Mouse (Mus musculus): ENCODE measurements at regions not wholly inside any gene's neighbourhood (a gene's known extent, or its start where the extent isn't known, plus 50 kb on each side); places are given as distances from the start of the nearest gene placed in this dataset.

DNA sequence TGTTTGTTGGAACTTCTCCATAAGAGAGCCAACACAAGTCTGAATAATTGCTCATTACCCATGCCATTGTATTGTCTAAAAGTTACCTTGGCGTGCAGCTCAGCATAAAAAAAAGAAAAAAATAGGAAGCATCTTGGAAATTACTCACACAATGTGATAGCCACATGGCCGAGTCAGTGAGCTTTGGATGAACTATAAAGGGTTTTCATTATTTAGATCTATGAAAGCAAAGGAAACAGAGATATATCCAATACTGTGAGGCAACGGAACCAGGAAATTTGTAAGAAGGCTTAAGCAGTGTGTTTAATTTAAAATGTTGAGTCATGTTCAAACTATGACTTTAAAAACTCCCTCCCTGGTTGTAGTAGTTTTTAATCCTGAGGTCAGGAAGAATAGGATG lies 446.7 kb upstream of the Dph6 start:
- DNase-seq (ENCODE audit: low spot score in 2 of 2): no peak

- no peak for DNase-seq (ENCODE audit: low spot score in 2 of 2)
Measured at GRCm38 (mm10) chr2:115119429-115120205, 461.9 kb upstream of the BC052040 start.

DNA sequence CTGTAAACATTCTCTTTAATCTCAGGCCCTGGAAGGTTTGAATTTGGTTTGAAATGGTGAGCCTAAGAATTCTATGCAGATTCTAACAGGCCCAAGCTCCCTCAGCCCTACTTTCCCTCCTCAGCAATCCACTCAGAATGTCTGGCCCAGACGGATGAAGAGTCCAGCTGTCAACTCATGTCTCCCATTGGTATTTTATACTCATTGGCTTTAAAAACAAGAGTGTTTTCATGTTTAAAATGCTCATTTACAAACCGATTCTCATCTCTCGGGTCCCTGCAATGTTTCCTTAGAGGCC lies 461.4 kb upstream of the BC052040 start:
- no peak for DNase-seq (ENCODE audit: low spot score in 2 of 2)

- DNase-seq (ENCODE audit: low spot score in 2 of 2): no peak
Measured at GRCm38 (mm10) chr2:115126625-115127369, 454.7 kb upstream of the BC052040 start.

GRCm38 (mm10) chr2:115131746-115132145 lies 449.8 kb upstream of the BC052040 start:
- DNase-seq (ENCODE audit: low spot score in 2 of 2): no peak

- no peak for DNase-seq (ENCODE audit: low spot score in 2 of 2)
Measured at GRCm38 (mm10) chr2:115132165-115132592, 449.3 kb upstream of the BC052040 start.

DNA sequence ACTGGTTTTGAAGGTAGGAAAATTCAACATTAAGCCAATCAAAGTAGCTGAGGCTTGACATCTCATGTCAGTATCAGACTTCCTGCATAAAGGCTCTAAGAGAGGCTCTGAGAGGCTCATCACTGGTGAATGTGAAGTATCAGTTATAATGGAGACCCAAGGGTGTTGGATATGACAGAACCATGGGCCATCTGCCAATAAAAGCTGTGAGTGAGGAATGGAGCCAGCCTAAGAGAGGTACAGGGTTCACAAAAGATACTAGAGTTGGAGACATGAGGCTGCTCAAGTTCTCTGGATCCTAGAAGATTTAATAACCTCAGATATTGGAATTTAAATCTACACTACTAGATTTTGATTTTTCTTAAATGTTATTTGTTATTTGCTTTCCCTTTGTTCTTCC lies 440.1 kb upstream of the BC052040 start:
- DNase-seq (ENCODE audit: low spot score in 2 of 2): no peak

- no peak for DNase-seq (ENCODE audit: low spot score in 2 of 2)
Measured at GRCm38 (mm10) chr2:115172111-115172510, 409.4 kb upstream of the BC052040 start.

DNA sequence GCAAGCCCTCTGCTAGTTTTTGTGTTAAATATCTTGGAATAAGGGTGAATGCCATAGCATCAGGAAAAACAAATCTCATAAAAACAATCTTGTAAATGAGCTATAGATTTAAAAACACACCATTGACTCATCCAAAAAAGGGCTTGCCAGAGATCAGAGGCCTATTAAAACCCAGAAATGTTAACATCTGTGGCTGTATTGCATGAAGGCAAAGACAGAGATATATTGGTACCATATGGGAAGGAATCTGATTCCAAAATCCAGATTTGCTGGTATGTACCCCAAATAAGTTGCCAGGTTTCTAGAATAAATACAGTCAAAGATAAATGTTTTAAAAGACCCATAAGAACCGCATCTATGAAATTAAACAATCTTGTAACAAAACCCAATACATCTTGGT lies 404.4 kb upstream of the BC052040 start:
- DNase-seq (ENCODE audit: low spot score in 2 of 2): no peak

DNA sequence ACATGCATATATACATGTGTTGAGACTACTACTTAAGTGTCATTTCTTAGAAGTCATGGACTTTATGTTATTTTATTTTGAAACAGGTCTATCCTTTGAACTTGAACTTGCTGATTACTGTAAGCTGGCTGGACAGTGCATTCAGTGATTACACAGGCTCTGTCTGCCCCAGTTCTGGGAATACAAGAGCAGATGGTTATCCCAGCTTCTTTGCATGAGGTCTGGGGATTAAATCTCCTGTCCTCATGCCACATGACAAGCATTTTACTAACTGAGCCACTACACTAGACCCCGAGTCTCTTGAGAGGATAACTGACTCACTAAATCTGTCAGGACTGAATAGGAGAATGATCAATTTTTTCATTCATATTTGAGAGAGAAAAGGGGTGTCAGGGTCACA lies 403.6 kb upstream of the BC052040 start:
- DNase-seq (ENCODE audit: low spot score in 2 of 2): no peak

GRCm38 (mm10) chr2:115211191-115211590 lies 370.3 kb upstream of the BC052040 start:
- no peak for DNase-seq (ENCODE audit: low spot score in 2 of 2)

DNA sequence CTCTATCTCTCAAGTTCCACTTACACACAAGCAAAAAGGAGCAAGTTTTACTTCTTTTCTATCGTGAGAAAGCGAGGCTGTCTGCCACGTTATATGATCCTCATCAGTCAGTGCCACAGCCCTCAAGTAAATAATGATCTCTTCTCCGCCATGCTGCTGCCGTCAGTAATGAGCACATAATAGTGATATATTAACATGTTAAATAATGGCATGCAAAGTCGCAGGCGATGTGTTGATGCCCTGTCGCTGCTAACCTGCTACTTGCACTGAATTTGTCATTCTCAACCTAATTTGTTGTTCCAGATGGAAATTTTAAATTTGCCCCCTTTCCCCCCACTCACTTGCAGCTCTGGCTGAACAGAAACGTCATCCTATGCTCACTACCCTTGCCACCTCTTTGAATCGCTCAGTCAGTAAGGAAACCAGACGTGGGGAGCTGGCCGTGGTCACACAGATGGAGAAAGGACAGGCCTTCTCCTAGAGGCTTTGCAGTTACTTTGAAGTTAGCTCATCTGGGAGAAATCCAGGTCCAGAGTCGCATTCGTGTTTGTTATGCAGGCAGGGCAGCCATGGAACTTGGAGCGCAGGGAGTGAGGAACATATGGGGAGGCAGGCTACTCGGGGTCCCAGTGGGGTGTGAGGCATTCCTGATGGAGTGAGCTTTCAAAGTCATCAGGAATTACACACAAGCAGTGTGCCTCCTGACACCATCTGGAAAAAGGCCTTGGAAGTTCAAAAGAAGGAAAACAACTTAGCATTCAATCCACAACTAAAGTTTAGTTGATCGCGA lies 368.1 kb upstream of the BC052040 start:
- DNase-seq (ENCODE audit: low spot score in 2 of 2): no peak

DNA sequence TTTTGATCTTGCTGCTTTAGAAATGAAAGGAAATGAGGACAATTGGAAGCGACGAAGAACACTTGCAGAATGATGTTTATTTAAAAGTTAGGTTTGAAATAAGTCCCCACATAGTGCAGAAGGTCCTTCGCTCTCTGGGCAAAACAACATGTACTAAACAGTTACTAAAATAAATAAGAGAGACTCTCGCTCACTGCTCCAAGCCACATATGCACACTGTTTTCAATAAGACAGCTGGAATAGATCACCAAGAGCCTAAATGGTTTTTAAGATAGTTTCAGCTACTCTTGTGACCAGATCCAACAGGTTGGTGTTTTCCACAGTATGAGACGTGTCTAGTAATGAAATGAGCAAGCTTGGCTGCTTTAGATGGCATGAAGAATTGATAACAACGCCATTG lies 367.2 kb upstream of the BC052040 start:
- no peak for DNase-seq (ENCODE audit: low spot score in 2 of 2)

- no peak for DNase-seq (ENCODE audit: low spot score in 2 of 2)
Measured at GRCm38 (mm10) chr2:115230041-115230440, 351.5 kb upstream of the BC052040 start.

- no peak for DNase-seq (ENCODE audit: low spot score in 2 of 2)
Measured at GRCm38 (mm10) chr2:115247673-115248072, 333.8 kb upstream of the BC052040 start.

DNA sequence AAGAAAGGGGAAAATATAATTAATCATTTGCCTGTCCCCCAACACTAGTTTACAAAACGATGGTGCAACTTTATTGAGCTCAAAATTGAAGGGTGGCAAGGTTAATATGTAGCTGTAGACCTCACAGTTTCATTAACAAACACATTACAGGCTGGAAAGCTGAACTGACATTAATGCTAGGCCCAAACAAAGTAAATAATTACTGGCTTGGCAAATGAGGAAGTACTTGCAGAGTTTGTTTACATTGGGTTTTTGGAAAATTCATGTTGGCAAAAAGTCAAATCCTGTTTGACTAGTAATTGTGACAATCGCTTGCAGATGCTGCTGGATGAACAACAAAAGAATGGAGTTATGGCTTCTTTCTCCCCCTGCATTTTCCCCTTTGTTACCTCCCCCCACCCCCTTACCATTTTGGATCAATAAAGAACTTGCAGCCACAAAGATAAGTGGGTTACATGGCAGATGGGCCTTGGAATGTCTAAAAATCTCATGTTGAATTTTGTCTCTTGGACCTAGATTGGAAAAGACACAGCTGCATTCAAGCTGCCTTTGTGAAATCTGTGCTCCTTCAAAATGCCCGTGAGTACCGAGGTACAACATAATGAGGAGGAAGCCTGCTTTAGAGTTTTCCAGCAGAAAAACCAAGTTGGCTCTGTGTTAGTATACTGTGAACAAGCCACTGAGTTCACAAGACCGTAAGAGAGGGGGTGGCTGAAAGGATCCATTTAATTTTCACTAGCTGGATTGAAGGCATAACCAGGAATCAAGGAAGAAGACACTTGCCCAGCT lies 331.3 kb upstream of the BC052040 start:
- DNase-seq (ENCODE audit: low spot score in 2 of 2): no peak

DNA sequence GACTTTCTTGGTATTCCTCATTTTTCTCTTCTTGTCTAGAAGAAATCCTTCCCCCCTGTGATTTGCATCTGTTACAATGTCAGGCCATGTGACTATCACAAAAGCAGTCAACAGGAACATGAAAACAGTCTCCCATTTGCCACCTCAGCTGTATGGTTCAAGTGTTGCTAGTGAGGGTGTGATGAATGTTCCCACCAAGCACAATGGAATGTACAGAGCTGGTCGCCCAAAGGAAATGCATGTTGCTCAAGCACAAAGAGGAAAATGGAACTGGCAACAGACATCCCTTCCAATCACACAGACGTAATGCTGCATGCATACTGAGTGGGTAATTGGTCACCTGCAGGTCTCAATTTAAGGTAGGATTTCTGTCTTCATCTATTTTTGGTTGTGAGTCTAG lies 324.1 kb upstream of the BC052040 start:
- DNase-seq (ENCODE audit: low spot score in 2 of 2): no peak

GRCm38 (mm10) chr2:115268247-115268646 lies 313.3 kb upstream of the BC052040 start:
- DNase-seq (ENCODE audit: low spot score in 2 of 2): no peak

DNA sequence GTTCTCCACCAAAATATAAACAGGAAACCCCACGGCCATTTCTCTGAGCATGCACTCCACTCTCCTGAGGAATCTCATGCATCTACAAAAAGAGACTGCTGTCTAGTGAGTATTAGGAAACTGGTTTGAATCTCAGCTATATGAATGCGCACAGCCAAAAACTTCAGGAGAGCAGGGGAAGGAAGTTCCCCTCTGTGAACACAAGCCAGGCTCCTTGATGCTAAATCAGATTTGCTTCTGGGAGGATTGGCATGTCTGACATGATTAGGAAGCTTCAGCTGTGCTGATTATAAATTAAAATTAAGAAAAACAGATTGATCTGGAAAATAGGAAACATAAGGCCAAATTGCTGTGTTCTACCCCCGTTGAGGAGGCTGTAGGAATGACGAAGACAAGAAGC lies 304.1 kb upstream of the BC052040 start:
- no peak for DNase-seq (ENCODE audit: low spot score in 2 of 2)

DNA sequence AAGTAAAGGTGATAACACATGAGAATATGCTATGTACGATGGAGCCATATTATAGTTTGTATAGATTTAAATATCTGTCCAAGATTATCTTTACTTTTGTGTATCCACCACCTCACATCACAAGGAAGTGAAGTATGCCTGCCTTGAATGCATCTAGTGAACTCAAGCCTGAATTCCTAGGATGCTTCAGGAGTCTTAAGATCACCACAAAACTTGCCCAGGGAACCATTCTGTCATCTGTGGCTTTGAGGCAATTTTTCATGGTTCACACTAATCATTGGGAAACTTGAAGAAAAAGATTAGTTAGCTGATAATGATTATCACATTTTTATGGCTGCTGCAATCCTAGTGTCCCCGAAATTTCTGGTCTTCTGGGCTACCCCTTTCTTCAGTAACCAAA lies 288.5 kb upstream of the BC052040 start:
- DNase-seq (ENCODE audit: low spot score in 2 of 2): no peak

DNA sequence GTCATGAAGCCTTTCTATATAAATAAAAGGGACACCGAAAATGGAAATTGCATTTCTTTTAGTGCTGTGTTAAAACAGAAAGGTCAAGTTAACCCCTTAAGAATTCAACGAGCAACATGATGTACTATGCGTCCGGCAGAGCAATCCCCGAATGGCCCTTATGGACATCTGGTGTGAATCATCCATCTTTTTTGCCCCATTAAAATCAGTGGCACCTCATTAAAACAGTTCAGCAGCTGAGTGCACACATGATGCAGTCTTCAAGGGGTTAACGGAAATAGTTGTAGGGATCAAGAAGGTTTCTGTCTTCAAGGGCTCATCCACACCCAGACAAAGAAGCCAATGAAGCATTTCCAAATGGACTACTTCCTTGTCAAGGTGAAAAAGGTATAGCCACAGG lies 284.1 kb upstream of the BC052040 start:
- DNase-seq (ENCODE audit: low spot score in 2 of 2): no peak

DNA sequence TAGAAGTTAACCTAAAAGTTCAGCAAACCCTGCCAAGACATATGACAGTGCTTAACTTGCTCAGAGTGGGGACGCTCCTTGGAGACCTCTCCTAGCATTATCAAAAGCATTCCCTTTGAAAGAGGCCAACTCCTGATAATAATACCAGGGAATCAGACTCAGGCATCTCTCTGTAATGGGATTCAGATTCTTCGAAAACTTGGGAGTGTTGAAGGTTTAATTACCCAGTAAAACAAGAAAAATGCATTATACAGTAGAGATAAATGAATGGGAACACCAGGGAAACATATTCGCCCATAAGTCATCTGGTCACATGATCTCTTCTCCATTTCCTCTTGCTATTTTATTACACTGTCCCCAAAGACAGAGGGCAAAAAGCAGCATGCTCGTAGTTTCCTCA lies 274.3 kb upstream of the BC052040 start:
- no peak for DNase-seq (ENCODE audit: low spot score in 2 of 2)

All from right cerebral cortex, postnatal 36 days (tissue).